Mouse (Mus musculus) CD4-positive, CD25-positive, alpha-beta regulatory T cell (primary cell): ENCODE results near the gene Rnf2. TPM values are rescaled to one million over a fixed set of nuclear protein-coding genes. Genes with fewer than 3 reads are reported as not detected.

Experiments
- polyA plus RNA-seq: library from polyadenylated mRNA; unstranded; fragments of 100-300 nt; shearing (Covaris generic); gene quantifications from one replicate; pipeline ENCODE4 v1.2.1, GENCODE M21; 2017

Rnf2 gene
- polyA plus RNA-seq, result 84.6 TPM

DNA sequence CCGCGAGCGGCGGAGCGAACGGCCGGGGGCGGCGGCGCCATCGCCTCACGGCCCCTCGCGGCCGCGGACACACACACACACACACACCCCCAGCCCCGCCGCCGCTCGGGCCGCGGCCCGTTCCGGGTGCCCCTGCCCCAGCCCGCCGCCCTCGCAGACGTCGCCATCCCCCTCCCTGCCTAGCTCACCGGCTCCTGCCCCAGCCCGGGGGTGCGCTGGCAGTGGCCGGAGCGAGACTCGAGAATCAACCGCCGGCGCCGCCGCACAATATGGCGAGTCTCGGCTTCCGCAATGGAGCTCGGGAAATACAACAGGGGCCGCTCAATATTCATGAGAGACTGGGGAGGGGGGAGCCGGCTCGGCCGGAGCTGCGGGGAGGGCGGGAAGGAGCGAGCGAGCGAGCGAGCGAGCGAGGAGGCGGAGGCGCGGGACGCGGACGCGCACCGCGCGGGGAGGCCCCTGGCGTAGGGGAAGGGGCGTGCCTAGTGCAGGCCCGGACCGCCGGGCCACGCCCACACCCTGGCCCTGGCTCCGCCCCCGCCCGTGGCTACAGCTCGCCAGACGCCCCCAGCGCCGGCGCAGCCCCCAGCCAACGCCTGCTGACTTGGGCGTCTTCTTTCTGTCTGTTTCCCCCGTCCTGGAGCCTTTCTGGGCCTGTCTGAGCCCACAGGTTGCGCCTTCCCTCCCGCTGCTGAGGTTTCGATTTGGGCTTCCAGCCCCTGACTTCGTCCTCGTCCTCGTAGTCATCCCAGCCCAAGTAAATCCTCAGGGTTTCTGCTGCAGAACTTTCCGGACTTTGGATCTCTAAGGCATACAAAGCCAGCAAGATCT is at the start of gene Rnf2:
Gene Rnf2 (minus strand): TSS at position 425 of the 831 bp plus-strand sequence.

DNA sequence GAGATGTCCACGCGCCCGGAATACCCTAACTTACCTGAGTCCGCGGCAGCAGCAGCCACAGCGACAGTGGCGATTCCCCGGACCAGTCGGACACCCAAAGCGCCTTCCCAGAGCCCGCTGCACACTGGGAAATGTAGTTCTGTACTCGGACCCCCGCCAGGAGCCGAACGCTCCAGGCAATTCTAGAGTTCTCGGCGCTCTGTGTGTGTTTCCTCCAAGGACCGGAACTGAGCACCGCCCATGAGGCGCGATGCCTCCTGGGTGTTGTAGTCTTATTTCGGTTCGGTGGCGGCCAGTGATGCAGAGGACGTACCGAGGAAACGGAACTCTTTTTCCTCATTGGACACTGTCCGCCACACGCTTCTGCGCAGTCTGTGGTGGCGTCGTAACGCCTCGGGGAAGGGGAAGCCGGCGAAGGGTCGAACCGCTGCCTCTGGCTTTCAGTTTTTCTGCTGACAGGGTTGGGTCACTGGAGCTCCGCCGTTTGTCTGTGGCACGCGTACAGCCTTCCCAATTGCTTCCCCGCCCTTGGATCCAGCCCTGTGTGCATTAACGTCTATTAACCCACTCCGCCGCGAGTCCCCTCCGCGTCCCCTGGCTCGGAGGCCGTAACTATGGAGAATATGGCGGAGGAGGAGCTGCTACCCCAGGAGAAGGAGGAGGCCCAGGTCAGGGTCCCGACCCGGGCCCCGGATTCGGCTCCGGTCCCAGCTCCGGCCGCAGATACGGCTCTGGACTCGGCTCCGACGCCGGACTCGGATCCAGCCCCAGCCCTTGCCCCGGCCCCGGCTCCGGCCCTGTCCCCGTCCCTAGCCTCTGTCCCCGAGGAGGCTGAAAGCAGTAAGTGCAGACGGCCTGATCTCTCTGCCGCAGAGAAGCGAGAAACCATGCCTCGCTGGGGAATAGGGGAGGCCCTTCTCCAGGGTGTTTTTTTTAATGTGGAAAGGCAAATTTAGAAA is 72.2 kb downstream of the Rnf2 start, which contains the start of the genes Swt1 and Trmt1l:
Gene Swt1 (minus strand): TSS at position 193 of the 959 bp plus-strand sequence.
Gene Trmt1l (plus strand): TSS at position 280 of the 959 bp plus-strand sequence.

Other genes starting within 250 kb of the Rnf2 start
- gene Ivns1abp, start 156.5 kb downstream of the Rnf2 start, polyA plus RNA-seq, result 198 TPM
- gene Swt1, start 72.5 kb downstream of the Rnf2 start, polyA plus RNA-seq, result 38.3 TPM
- 74.3 TPM for gene Trmt1l, start 72.4 kb downstream of the Rnf2 start, polyA plus RNA-seq
- 38.8 TPM for gene Fam129a, start 70.2 kb upstream of the Rnf2 start, polyA plus RNA-seq